Mouse (Mus musculus) forebrain, embryonic 11.5 days (tissue): Measurements from ENCODE around the gene Tbc1d16. TPM values are rescaled to one million over a fixed set of nuclear protein-coding genes. Genes with fewer than 3 reads are reported as not detected.

ENCODE experiments used
- ATAC-seq: fragments of 200-750 bp; cut with Nextera tagmentation; replicated peaks from 2 replicates; pipeline ENCODE4 v1.8.0; 2017; ENCODE audit warnings: moderate TSS enrichment; ENCODE audit not compliant: low FRiP score
- DNase-seq: peaks from one replicate; pipeline ENCODE4 v3.0.0-alpha.2; 2017; ENCODE audit warnings: low spot score
- H3K27ac ChIP-seq: fragments of 300-500 bp; sonication (generic); 2 replicates; pipeline ENCODE4 v1.5.1; 2014; ENCODE audit warnings: low read depth, low read length
- H3K27me3 ChIP-seq: fragments of 300-500 bp; sonication (generic); 2 replicates; pipeline ENCODE4 v1.6.1; 2014; ENCODE audit warnings: mild to moderate bottlenecking, low read length, mixed read lengths; ENCODE audit not compliant: control insufficient read depth, insufficient read depth
- H3K36me3 ChIP-seq: fragments of 300-500 bp; sonication (generic); 2 replicates; pipeline ENCODE4 v1.6.1; 2014; ENCODE audit warnings: mild to moderate bottlenecking, low read length, moderate library complexity, mixed read lengths; ENCODE audit not compliant: control insufficient read depth, insufficient read depth
- H3K4me1 ChIP-seq: fragments of 300-500 bp; sonication (generic); replicated peaks from 2 replicates; pipeline ENCODE4 v1.6.1; 2014; ENCODE audit warnings: low read length, mixed read lengths; ENCODE audit not compliant: control insufficient read depth, insufficient read depth
- H3K4me2 ChIP-seq: fragments of 300-500 bp; sonication (generic); 2 replicates; pipeline ENCODE4 v1.6.1; 2014; ENCODE audit warnings: low read depth, mild to moderate bottlenecking, low read length, moderate library complexity, mixed read lengths; ENCODE audit not compliant: severe bottlenecking
- H3K4me3 ChIP-seq: fragments of 300-500 bp; sonication (generic); 2 replicates; pipeline ENCODE4 v1.5.1; 2014; ENCODE audit warnings: low read depth, low read length
- H3K9ac ChIP-seq: fragments of 300-500 bp; sonication (generic); 2 replicates; pipeline ENCODE4 v1.6.1; 2014; ENCODE audit warnings: low read length
- H3K9me3 ChIP-seq: fragments of 300-500 bp; sonication (generic); 2 replicates; pipeline ENCODE4 v1.6.1; 2016; ENCODE audit warnings: low read length, mixed read lengths; ENCODE audit not compliant: control insufficient read depth
- WGBS: fragments of 180-500 bp; shearing (Covaris S2); extraction: QIAGEN DNeasy Blood & Tissue Kit; methylation state at CpG from one replicate; pipeline ENCODE4 v1.1.7; 2014; 5-methylcytosine and 5-hydroxymethylcytosine counted together
- polyA plus RNA-seq: library from polyadenylated mRNA; unstranded; fragments of >200 nt; fragmentation: Nextera tagmentation; extraction: Ambion mirVana; gene quantifications from 2 replicates; pipeline ENCODE4 v1.2.1, GENCODE M21; 2014

Tbc1d16 gene
- polyA plus RNA-seq, 1 experiment from 2014 or later = 20.8 TPM

GRCm38 (mm10) chr11:119122396-119122795 is 105.9 kb downstream of the Tbc1d16 start:
- no peak overlapping the region for H3K4me2 ChIP-seq
- H3K27ac ChIP-seq = no peak overlapping the region
- ATAC-seq (no peak), DNase-seq (no peak)
- no peak overlapping the region for H3K9ac ChIP-seq
- H3K27me3 ChIP-seq = no peaks in the 10 kb centered on the region
- no peaks in the 10 kb centered on the region for H3K36me3 ChIP-seq
- peaks cover 7% of the 10 kb centered on the region; the same call in 1 of the 2 replicates for H3K4me1 ChIP-seq
- 83% methylated on average over 5 of the region's 5 CpGs for WGBS
- no peak overlapping the region for H3K4me3 ChIP-seq
- H3K9me3 ChIP-seq = no peaks in the 10 kb centered on the region

GRCm38 (mm10) chr11:119118905-119119304 is 109.4 kb downstream of the Tbc1d16 start:
- no peaks in the 10 kb centered on the region for H3K27me3 ChIP-seq
- DNase-seq = no peak

GRCm38 (mm10) chr11:119117945-119118344 is 110.4 kb downstream of the Tbc1d16 start:
- no peaks in the 10 kb centered on the region for H3K27me3 ChIP-seq
- no peak for DNase-seq
- H3K27ac ChIP-seq = no peak overlapping the region
- H3K4me2 ChIP-seq = no peak overlapping the region
- H3K9me3 ChIP-seq = no peaks in the 10 kb centered on the region
- H3K4me3 ChIP-seq = no peak overlapping the region
- H3K36me3 ChIP-seq = no peaks in the 10 kb centered on the region
- ATAC-seq = no peak
- no peaks in the 10 kb centered on the region for H3K4me1 ChIP-seq
- no peak overlapping the region for H3K9ac ChIP-seq
- WGBS = 58% methylated on average over 7 of the region's 7 CpGs

More at GRCm38 (mm10) chr11:119118905-119119304, 109.4 kb downstream of the Tbc1d16 start:
- ATAC-seq = no peak
- WGBS = 21% methylated on average over 6 of the region's 7 CpGs
- Histone ChIP-seq H3K4me3 (no peak overlapping the region), H3K4me2 (no peak overlapping the region), H3K9ac (no peak overlapping the region), H3K36me3 (no peaks in the 10 kb centered on the region), H3K4me1 (no peaks in the 10 kb centered on the region), H3K27ac (no peak overlapping the region), H3K9me3 (no peaks in the 10 kb centered on the region)

- no peaks in the 10 kb centered on the region for H3K36me3 ChIP-seq
- no peaks in the 10 kb centered on the region for H3K9me3 ChIP-seq
- no peak overlapping the region for H3K27ac ChIP-seq
- no peak overlapping the region for H3K9ac ChIP-seq
- no peak for DNase-seq
- H3K4me1 ChIP-seq = no peaks in the 10 kb centered on the region
- ATAC-seq = no peak
- 74% methylated on average over 4 of the region's 4 CpGs for WGBS
- no peaks in the 10 kb centered on the region for H3K27me3 ChIP-seq
- no peak overlapping the region for H3K4me3 ChIP-seq
- no peak overlapping the region for H3K4me2 ChIP-seq
Observed at GRCm38 (mm10) chr11:119116992-119117391, 111.3 kb downstream of the Tbc1d16 start.

GRCm38 (mm10) chr11:119112721-119113120 is 115.6 kb downstream of the Tbc1d16 start:
- DNase-seq = no peak
- H3K36me3 ChIP-seq = no peaks in the 10 kb centered on the region
- no peak for ATAC-seq
- H3K27me3 ChIP-seq = no peaks in the 10 kb centered on the region
- no peak overlapping the region for H3K27ac ChIP-seq
- no peaks in the 10 kb centered on the region for H3K9me3 ChIP-seq
- H3K4me1 ChIP-seq = peaks cover 2% of the 10 kb centered on the region; the same call in 1 of the 2 replicates
- H3K4me2 ChIP-seq = no peak overlapping the region
- H3K4me3 ChIP-seq = no peak overlapping the region
- no peak overlapping the region for H3K9ac ChIP-seq

GRCm38 (mm10) chr11:119111345-119111744 is 117.0 kb downstream of the Tbc1d16 start:
- Histone ChIP-seq H3K9me3 (no peaks in the 10 kb centered on the region), H3K4me1 (peaks cover 2% of the 10 kb centered on the region; the same call in 1 of the 2 replicates), H3K27me3 (no peaks in the 10 kb centered on the region), H3K27ac (no peak overlapping the region), H3K4me3 (no peak overlapping the region), H3K4me2 (no peak overlapping the region), H3K9ac (no peak overlapping the region), H3K36me3 (no peaks in the 10 kb centered on the region)
- DNase-seq (peak; percentile 74), ATAC-seq (no peak)
- 6% methylated on average over 7 of the region's 7 CpGs for whole genome bisulfite sequencing

- no peak for ATAC-seq
- no peak overlapping the region for H3K27ac ChIP-seq
- 80% methylated on average over 9 of the region's 9 CpGs for WGBS
- H3K27me3 ChIP-seq = no peaks in the 10 kb centered on the region
- H3K4me2 ChIP-seq = no peak overlapping the region
- no peak overlapping the region for H3K4me3 ChIP-seq
- no peaks in the 10 kb centered on the region for H3K9me3 ChIP-seq
- peaks cover 6% of the 10 kb centered on the region; the same call in 1 of the 2 replicates for H3K4me1 ChIP-seq
- H3K9ac ChIP-seq = no peak overlapping the region
- DNase-seq = no peak
- no peaks in the 10 kb centered on the region for H3K36me3 ChIP-seq
Observed at GRCm38 (mm10) chr11:119109415-119110071, 118.8 kb downstream of the Tbc1d16 start.

GRCm38 (mm10) chr11:119108573-119109263 is 119.6 kb downstream of the Tbc1d16 start:
- ATAC-seq (no peak), DNase-seq (no peak)
- Histone ChIP-seq H3K9ac (no peak overlapping the region), H3K27me3 (no peaks in the 10 kb centered on the region), H3K4me3 (no peak overlapping the region), H3K36me3 (no peaks in the 10 kb centered on the region), H3K4me2 (no peak overlapping the region), H3K4me1 (peaks cover 6% of the 10 kb centered on the region; the same call in 1 of the 2 replicates), H3K27ac (no peak overlapping the region), H3K9me3 (no peaks in the 10 kb centered on the region)
- 76% methylated on average over 10 of the region's 10 CpGs for WGBS
